Mouse (Mus musculus): ENCODE measurements around the gene Osbpl8. TPM values are rescaled to one million over a fixed set of nuclear protein-coding genes. Genes with fewer than 3 reads are reported as not detected.
"Not testable (repeated sequence)": the region's sequence is repeated elsewhere in the genome, so short reads cannot be mapped to it uniquely, and the experiment has no call there.

The Osbpl8 gene
- total and polyA plus RNA-seq, 3 experiments = 10.9 to 73.7 (median 70.0) TPM

DNA sequence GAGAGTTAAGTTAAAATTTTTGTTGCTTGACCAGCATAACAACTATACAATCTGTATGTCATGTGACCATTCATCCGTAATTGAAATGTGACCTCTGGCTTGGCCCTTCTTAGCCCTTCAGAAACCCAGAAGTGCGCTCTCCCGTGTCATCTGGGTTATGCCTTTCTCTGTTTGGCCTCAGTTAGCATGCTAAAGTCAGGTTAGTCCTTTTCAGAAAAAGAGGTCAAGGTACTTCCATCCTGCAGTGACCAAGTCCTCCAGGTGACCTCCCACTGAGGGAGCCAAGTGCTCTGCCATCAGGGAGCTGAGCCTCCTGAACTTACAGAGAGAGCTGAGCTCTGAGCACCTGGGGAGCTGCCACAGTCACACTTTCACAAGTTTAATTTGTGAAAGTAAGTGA is 33.7 kb upstream of the Osbpl8 start:
- Histone ChIP-seq H3K27me3 (ENCODE audit: control insufficient read depth, insufficient read depth, low read length) (no peaks in the 10 kb centered on the region), H3K4me3 (no peak overlapping the region), H3K36me3 (ENCODE audit: control insufficient read depth, insufficient read depth, low read length) (no peaks in the 10 kb centered on the region), H3K4me1 (ENCODE audit: control insufficient read depth, insufficient read depth, low read length) (no peaks in the 10 kb centered on the region), H3K9ac (ENCODE audit: low read depth, low read length) (no peak overlapping the region), H3K79me2 (replicated peaks; ENCODE audit: control insufficient read depth, insufficient read depth, low read length) (no peaks in the 10 kb centered on the region), H3K27ac (no peak overlapping the region)
- DNase-seq = no peak
- intact Hi-C loops (cut with DNase I) = no loop called here
- WGBS = 80% methylated on average over 3 of the region's 3 CpGs
- TF ChIP-seq POLR2A (IDR thresholded peaks at IDR 0.05; ENCODE audit: insufficient read depth, low read depth, low read length) (no peak), EP300 (IDR thresholded peaks at IDR 0.05; ENCODE audit: insufficient read depth, low read depth, low read length) (no peak)

DNA sequence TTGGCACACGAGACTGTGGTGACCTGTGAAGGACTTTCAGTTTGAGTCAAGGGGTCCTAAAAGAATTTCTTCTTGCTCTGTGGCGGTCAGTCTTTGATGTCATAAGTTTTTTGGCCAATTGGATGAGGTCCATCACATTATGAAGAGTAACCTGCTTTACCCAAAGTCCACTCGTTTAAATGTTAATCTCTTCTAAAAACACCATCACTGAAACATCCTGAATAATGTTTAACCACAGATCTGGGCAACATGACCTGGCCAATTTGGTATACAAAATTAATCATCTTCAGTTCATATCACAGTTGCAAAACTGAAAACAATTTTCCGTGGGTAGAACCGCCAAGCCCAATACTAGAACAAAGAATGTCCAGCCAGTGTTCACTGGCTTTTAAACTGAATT is 31.3 kb upstream of the Osbpl8 start:
- DNase-seq = no peak
- no peak for TF ChIP-seq POLR2A (IDR thresholded peaks at IDR 0.05; ENCODE audit: insufficient read depth, low read depth, low read length)
- no peak for TF ChIP-seq EP300 (IDR thresholded peaks at IDR 0.05; ENCODE audit: insufficient read depth, low read depth, low read length)
- no peak for TF ChIP-seq CTCF (IDR thresholded peaks at IDR 0.05)
- intact Hi-C loops (cut with DNase I) = no loop called here
- no peak overlapping the region for H3K4me3 ChIP-seq
- no peak overlapping the region for H3K9ac ChIP-seq (ENCODE audit: low read depth, low read length)
- H3K36me3 ChIP-seq (ENCODE audit: control insufficient read depth, insufficient read depth, low read length) = no peaks in the 10 kb centered on the region
- no peaks in the 10 kb centered on the region for H3K4me1 ChIP-seq (ENCODE audit: control insufficient read depth, insufficient read depth, low read length)
- no peak overlapping the region for H3K27ac ChIP-seq
- no peaks in the 10 kb centered on the region for H3K27me3 ChIP-seq (ENCODE audit: control insufficient read depth, insufficient read depth, low read length)
- WGBS = 84% methylated on average over 5 of the region's 5 CpGs
- H3K79me2 ChIP-seq (replicated peaks; ENCODE audit: control insufficient read depth, insufficient read depth, low read length) = no peaks in the 10 kb centered on the region

- TF ChIP-seq EP300 (IDR thresholded peaks at IDR 0.05; ENCODE audit: insufficient read depth, low read depth, low read length) (no peak), POLR2A (IDR thresholded peaks at IDR 0.05; ENCODE audit: insufficient read depth, low read depth, low read length) (no peak), CTCF (IDR thresholded peaks at IDR 0.05) (no peak)
- intact Hi-C loops (cut with DNase I) = no loop called here
- Histone ChIP-seq H3K9ac (ENCODE audit: low read depth, low read length) (no peak overlapping the region), H3K4me1 (ENCODE audit: control insufficient read depth, insufficient read depth, low read length) (no peaks in the 10 kb centered on the region), H3K27me3 (ENCODE audit: control insufficient read depth, insufficient read depth, low read length) (no peaks in the 10 kb centered on the region), H3K36me3 (ENCODE audit: control insufficient read depth, insufficient read depth, low read length) (no peaks in the 10 kb centered on the region), H3K4me3 (no peak overlapping the region), H3K79me2 (replicated peaks; ENCODE audit: control insufficient read depth, insufficient read depth, low read length) (no peaks in the 10 kb centered on the region), H3K27ac (no peak overlapping the region)
- 76% methylated on average over 8 of the region's 8 CpGs for WGBS
- no peak for DNase-seq
Observed at GRCm38 (mm10) chr10:111133936-111134335, 30.6 kb upstream of the Osbpl8 start.

GRCm38 (mm10) chr10:111134412-111134957 is 30.1 kb upstream of the Osbpl8 start:
- TF ChIP-seq EP300 (IDR thresholded peaks at IDR 0.05; ENCODE audit: insufficient read depth, low read depth, low read length) = no peak
- Histone ChIP-seq H3K4me3 (no peak overlapping the region), H3K4me1 (ENCODE audit: control insufficient read depth, insufficient read depth, low read length) (no peaks in the 10 kb centered on the region), H3K79me2 (replicated peaks; ENCODE audit: control insufficient read depth, insufficient read depth, low read length) (no peaks in the 10 kb centered on the region), H3K9ac (ENCODE audit: low read depth, low read length) (no peak overlapping the region), H3K27me3 (ENCODE audit: control insufficient read depth, insufficient read depth, low read length) (no peaks in the 10 kb centered on the region), H3K27ac (no peak overlapping the region), H3K36me3 (ENCODE audit: control insufficient read depth, insufficient read depth, low read length) (no peaks in the 10 kb centered on the region)
- intact Hi-C loops (cut with DNase I) = no loop called here
- no peak for DNase-seq
- WGBS = 81% methylated on average over 9 of the region's 9 CpGs

DNA sequence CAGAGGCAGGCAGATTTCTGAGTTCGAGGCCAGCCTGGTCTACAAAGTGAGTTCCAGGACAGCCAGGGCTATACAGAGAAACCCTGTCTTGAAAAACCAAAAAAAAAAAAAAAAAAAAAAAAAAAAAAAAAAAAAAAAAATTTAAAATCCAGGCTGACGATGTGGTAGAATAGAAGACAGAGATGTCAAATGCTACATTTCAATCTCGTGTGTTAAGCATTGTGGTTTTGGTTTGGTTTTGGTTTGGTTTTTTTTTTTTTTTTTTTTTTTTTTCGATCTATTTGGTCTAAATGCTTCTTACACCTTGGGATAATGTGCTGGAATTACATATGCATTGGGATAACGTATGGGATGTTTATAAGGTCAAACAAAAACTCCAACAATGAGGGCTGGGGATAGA is 28.2 kb upstream of the Osbpl8 start:
- WGBS = 71% methylated on average over 5 of the region's 5 CpGs
- H3K4me1 ChIP-seq (ENCODE audit: control insufficient read depth, insufficient read depth, low read length); H3K36me3 ChIP-seq (ENCODE audit: control insufficient read depth, insufficient read depth, low read length); intact Hi-C loops (cut with DNase I); H3K79me2 ChIP-seq (replicated peaks; ENCODE audit: control insufficient read depth, insufficient read depth, low read length); H3K4me3 ChIP-seq; DNase-seq; H3K27ac ChIP-seq; H3K27me3 ChIP-seq (ENCODE audit: control insufficient read depth, insufficient read depth, low read length); H3K9ac ChIP-seq (ENCODE audit: low read depth, low read length): not testable (repeated sequence)

DNA sequence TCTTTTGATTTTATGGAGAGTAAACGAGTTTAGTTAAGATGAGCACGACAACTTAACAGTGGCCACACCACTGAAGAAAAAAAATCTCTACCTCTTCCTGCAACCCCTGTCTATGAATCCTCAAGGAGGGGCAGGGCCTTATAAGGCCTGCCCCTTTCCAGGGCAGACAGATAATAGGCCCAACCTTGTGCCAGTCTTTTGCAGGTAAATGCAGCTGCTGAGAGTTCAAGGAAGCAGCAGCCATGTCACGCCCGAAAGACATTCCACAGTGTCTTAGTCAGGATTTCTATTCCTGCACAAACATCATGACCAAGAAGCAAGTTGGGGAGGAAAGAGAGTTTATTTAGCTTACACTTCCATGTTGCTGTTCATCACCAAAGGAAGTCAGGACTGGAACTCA is 26.6 kb upstream of the Osbpl8 start:
- Histone ChIP-seq H3K79me2 (replicated peaks; ENCODE audit: control insufficient read depth, insufficient read depth, low read length) (no peaks in the 10 kb centered on the region), H3K27ac (no peak overlapping the region), H3K4me3 (no peak overlapping the region), H3K9ac (ENCODE audit: low read depth, low read length) (no peak overlapping the region), H3K36me3 (ENCODE audit: control insufficient read depth, insufficient read depth, low read length) (no peaks in the 10 kb centered on the region), H3K27me3 (ENCODE audit: control insufficient read depth, insufficient read depth, low read length) (no peaks in the 10 kb centered on the region), H3K4me1 (ENCODE audit: control insufficient read depth, insufficient read depth, low read length) (no peaks in the 10 kb centered on the region)
- TF ChIP-seq POLR2A (IDR thresholded peaks at IDR 0.05; ENCODE audit: insufficient read depth, low read depth, low read length) = no peak
- TF ChIP-seq EP300 (IDR thresholded peaks at IDR 0.05; ENCODE audit: insufficient read depth, low read depth, low read length) = no peak
- TF ChIP-seq CTCF (IDR thresholded peaks at IDR 0.05) = no peak
- intact Hi-C loops (cut with DNase I) = no loop called here
- WGBS = 86% methylated on average over 4 of the region's 4 CpGs
- DNase-seq = no peak

Data from heart, adult 2 months (tissue).